Mouse (Mus musculus): ENCODE results near the gene Trmu. TPM values are rescaled to one million over a fixed set of nuclear protein-coding genes. Genes with fewer than 3 reads are reported as not detected.

The Trmu gene
- polyA plus RNA-seq, 1 experiment from 2014 or later: 47.3 TPM

- no peak overlapping the region for H3K9ac ChIP-seq (replicated peaks)
- no peaks in the 10 kb centered on the region for H3K9me3 ChIP-seq
- H3K36me3 ChIP-seq: peaks cover 67% of the 10 kb centered on the region
- H3K27me3 ChIP-seq: no peaks in the 10 kb centered on the region
- H3K4me1 ChIP-seq: peaks cover 6% of the 10 kb centered on the region; the same call in 1 of the 2 replicates
- ATAC-seq (ENCODE audit: low FRiP score, low read depth): no peak
- H3K27ac ChIP-seq (replicated peaks): no peak overlapping the region
- H3K4me3 ChIP-seq: no peak overlapping the region
- 62% methylated on average over 6 of the region's 6 CpGs for WGBS
- no peak overlapping the region for H3K4me2 ChIP-seq (replicated peaks)
Observed at GRCm38 (mm10) chr15:85899396-85899795, 20.3 kb downstream of the Trmu start.

- no peak overlapping the region for H3K4me2 ChIP-seq (replicated peaks)
- WGBS: 92% methylated on average over 8 of the region's 8 CpGs
- H3K4me1 ChIP-seq: peaks cover 6% of the 10 kb centered on the region; the same call in 1 of the 2 replicates
- no peak overlapping the region for H3K4me3 ChIP-seq
- H3K9ac ChIP-seq (replicated peaks): no peak overlapping the region
- H3K36me3 ChIP-seq: peaks cover 57% of the 10 kb centered on the region
- ATAC-seq (ENCODE audit: low FRiP score, low read depth): no peak
- H3K27me3 ChIP-seq: no peaks in the 10 kb centered on the region
- no peaks in the 10 kb centered on the region for H3K9me3 ChIP-seq
- no peak overlapping the region for H3K27ac ChIP-seq (replicated peaks)
Observed at GRCm38 (mm10) chr15:85900318-85900717, 21.2 kb downstream of the Trmu start.

DNA sequence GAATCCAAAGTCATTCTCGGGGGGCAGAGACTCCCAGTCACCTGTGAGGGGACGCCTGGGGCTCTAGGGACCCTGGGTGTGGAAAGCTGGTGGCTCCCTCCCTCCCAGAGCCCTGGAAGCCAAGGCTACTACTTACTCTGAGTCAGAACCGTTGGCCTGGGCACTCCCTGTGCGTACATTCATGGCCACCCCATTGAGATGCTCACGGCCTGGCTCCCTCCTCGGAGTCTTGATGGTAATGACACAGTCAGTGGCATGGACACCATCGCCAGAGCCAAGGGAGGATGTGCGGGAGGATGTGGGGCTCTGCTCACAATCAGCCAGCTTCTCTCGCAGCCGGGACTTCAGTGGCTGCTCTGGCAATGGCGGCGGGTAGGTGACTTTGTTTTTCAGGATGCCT is 21.7 kb downstream of the Trmu start:
- Histone ChIP-seq H3K27ac (replicated peaks) (no peak overlapping the region), H3K27me3 (no peaks in the 10 kb centered on the region), H3K36me3 (peaks cover 52% of the 10 kb centered on the region), H3K9ac (replicated peaks) (no peak overlapping the region), H3K4me1 (peaks cover 6% of the 10 kb centered on the region; the same call in 1 of the 2 replicates), H3K4me3 (no peak overlapping the region), H3K9me3 (no peaks in the 10 kb centered on the region), H3K4me2 (replicated peaks) (no peak overlapping the region)
- 87% methylated on average over 12 of the region's 12 CpGs for WGBS
- ATAC-seq (ENCODE audit: low FRiP score, low read depth): no peak

DNA sequence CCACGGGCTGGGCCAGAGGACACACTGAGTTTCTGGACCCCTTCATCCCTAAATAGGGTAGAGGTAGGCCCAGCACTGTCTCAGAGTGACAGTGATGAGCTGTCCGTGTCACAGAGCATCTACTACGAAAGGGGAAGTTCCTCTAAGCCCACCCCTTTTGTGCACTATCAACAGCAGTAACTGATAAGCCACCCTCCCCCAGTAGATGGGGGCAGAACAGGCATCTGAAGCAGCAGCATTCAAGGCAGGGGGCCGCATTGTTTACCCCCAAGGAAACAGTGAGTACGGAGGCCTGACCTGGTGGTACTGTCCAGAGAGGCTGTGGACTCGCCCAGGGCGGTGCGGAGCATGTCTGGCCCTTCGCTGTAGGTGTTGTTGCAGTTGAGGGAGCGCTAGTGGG is 23.4 kb downstream of the Trmu start:
- Histone ChIP-seq H3K4me3 (no peak overlapping the region), H3K27me3 (no peaks in the 10 kb centered on the region), H3K9me3 (no peaks in the 10 kb centered on the region), H3K9ac (replicated peaks) (no peak overlapping the region), H3K36me3 (peaks cover 35% of the 10 kb centered on the region), H3K27ac (replicated peaks) (no peak overlapping the region), H3K4me2 (replicated peaks) (no peak overlapping the region), H3K4me1 (peaks cover 6% of the 10 kb centered on the region; the same call in 1 of the 2 replicates)
- WGBS: 82% methylated on average over 10 of the region's 10 CpGs
- ATAC-seq (ENCODE audit: low FRiP score, low read depth): no peak

DNA sequence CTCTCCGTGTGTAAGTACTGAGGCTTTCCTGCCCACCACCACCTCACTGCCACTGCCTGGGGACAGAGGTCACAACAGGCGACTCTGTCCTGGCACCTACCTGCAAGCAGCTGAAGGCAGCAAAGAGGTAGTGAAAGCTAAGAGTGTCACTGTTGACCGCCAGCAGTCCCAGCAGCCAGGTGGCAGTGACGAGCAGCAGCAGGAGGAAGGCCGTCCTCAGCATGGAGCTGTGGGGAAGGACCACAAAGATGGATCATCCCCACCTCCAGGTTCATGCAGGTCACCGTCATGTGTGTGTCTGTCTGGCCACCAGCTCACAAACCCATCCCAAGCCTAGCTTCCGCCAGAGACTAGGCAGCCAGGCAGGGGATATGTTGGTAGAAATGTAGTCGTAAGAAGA is 24.7 kb downstream of the Trmu start:
- no peak overlapping the region for H3K4me2 ChIP-seq (replicated peaks)
- no peak overlapping the region for H3K27ac ChIP-seq (replicated peaks)
- H3K36me3 ChIP-seq: peaks cover 27% of the 10 kb centered on the region
- WGBS: 74% methylated on average over 8 of the region's 8 CpGs
- H3K9ac ChIP-seq (replicated peaks): no peak overlapping the region
- H3K27me3 ChIP-seq: no peaks in the 10 kb centered on the region
- ATAC-seq (ENCODE audit: low FRiP score, low read depth): no peak
- H3K4me1 ChIP-seq: peaks cover 6% of the 10 kb centered on the region; the same call in 1 of the 2 replicates
- H3K9me3 ChIP-seq: no peaks in the 10 kb centered on the region
- H3K4me3 ChIP-seq: no peak overlapping the region

DNA sequence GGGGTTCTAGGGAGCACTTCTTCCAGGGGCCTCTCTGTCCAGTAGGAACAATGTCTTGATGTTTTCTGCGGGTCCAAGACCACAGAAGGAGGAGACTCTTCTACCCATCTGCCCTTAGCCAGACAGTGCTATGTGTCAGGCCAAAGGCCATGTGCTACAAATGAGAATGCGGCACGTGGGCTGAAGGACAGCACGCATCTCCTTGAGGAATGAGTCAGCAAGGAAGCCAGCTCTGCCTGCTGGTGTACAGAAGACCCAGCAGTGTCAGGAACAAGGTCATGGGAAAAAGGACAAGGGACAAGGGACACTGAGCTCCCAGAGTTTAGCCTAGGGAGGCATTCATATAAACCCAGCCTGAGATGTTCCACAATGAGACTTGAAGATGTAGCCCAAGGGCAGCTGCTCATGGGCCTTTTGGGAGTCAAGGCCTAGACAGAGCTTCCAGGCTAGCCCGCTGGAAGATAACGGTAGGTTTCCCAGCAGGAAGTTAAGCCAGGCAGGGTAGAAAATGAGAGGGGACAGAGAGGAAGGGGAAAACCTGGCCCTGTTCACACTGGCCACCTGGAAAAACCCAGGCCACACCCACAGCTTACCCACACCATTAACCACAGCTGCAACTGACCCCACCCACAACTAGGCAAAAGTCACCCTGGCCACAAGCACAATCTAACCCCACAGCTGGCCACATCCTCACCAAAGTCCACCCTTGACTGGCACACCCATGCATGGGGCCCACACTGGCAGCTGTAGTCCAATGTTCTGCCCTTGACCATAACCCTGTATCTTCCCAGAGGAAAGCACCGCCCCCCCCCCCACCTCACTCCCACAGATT is 29.8 kb downstream of the Trmu start:
- no peak overlapping the region for H3K4me3 ChIP-seq
- H3K9me3 ChIP-seq: peaks cover 3% of the 10 kb centered on the region; the same call in 1 of the 2 replicates
- H3K27me3 ChIP-seq: no peaks in the 10 kb centered on the region
- WGBS: 93% methylated on average over 7 of the region's 7 CpGs
- no peak overlapping the region for H3K4me2 ChIP-seq (replicated peaks)
- no peak overlapping the region for H3K27ac ChIP-seq (replicated peaks)
- H3K4me1 ChIP-seq: no peaks in the 10 kb centered on the region
- 0 out of 2 replicates have a peak, but pooled peaks cover 6% of the 10 kb centered on the region for H3K36me3 ChIP-seq
- no peak overlapping the region for H3K9ac ChIP-seq (replicated peaks)
- no peak for ATAC-seq (ENCODE audit: low FRiP score, low read depth)

DNA sequence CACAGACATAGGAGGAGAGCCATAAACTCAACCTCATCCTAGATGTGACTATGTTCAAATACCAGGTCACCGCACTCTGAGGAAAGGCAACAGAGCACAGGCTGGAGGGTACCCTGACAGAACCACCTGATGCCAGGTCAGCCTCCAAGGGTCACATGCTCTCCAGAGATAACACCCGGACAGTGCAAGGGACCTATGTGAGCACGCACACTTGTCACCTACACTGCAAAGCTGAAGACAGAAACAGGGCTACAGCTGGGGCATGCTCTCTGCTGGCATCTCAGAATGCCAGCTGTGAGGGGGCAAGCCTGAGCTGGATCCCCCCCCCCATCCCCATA is 30.3 kb downstream of the Trmu start:
- no peak for ATAC-seq (ENCODE audit: low FRiP score, low read depth)
- Histone ChIP-seq H3K4me3 (no peak overlapping the region), H3K27me3 (no peaks in the 10 kb centered on the region), H3K9ac (replicated peaks) (no peak overlapping the region), H3K27ac (replicated peaks) (no peak overlapping the region), H3K4me1 (no peaks in the 10 kb centered on the region), H3K9me3 (peaks cover 4% of the 10 kb centered on the region; the same call in 1 of the 2 replicates), H3K4me2 (replicated peaks) (no peak overlapping the region), H3K36me3 (0 out of 2 replicates have a peak, but pooled peaks cover 6% of the 10 kb centered on the region)
- 98% methylated on average over 3 of the region's 3 CpGs for WGBS

- Histone ChIP-seq H3K27me3 (no peaks in the 10 kb centered on the region), H3K4me1 (no peaks in the 10 kb centered on the region), H3K27ac (replicated peaks) (no peak overlapping the region), H3K4me2 (replicated peaks) (no peak overlapping the region), H3K4me3 (no peak overlapping the region), H3K36me3 (0 out of 2 replicates have a peak, but pooled peaks cover 6% of the 10 kb centered on the region), H3K9ac (replicated peaks) (no peak overlapping the region), H3K9me3 (peaks cover 4% of the 10 kb centered on the region; the same call in 1 of the 2 replicates)
- ATAC-seq (ENCODE audit: low FRiP score, low read depth): no peak
- 75% methylated on average over 10 of the region's 10 CpGs for WGBS
Observed at GRCm38 (mm10) chr15:85909931-85910330, 30.8 kb downstream of the Trmu start.

DNA sequence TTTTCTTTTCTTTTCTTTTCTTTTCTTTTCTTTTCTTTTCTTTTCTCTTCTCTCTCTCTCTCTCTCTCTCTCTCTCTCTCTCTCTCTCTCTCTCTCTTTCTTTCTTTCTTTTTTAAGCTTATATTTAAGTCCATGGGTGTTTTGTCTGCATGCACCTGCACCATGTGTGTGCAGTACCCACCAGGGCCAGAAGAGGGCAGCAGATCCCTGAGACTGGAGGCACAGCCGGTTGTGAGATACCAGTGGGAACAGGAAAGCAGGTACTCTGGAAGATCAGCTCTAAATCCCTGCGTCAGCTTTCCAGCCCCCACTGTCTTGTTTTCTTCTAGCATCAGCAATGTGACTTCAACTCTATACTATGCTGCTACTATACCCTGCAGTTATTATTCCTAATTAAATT is 34.5 kb downstream of the Trmu start:
- H3K36me3 ChIP-seq: peaks cover 22% of the 10 kb centered on the region
- WGBS: 24% methylated on average over 2 of the region's 2 CpGs

DNA sequence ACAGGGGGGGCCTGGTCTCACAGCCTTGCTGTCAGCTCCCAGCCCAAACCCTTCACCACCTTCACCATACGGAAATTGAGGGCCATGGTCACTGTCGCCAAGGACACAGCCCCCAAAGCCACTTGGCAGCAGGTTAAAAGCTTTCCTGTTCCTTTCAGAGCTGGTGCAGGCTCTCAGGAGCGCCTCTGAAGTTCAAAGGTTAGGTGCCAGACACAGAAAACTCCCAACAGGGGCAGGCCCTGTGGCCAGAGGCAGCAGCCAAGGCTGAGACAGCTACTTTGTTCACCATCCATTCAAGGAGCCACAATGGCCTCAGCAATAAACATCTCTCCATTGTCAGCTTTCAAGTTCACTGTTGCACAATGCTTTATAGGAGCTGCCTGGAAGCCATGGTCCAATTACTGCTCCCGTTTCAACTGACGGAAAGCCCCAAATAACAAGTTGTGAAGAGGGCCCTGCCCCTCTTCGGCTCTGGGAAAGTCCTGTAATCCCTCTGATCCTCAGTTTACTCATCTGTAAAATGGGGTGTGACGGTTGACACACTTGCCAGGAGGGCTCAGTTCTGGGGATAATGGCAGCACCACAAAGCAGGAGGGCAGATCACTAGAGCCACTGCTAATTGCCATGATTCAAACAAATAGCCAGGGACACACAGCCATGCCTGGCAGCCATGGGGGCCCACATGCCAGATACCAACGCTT is 40.2 kb downstream of the Trmu start:
- H3K4me3 ChIP-seq: no peak overlapping the region
- WGBS: 60% methylated on average over 8 of the region's 8 CpGs
- H3K27ac ChIP-seq (replicated peaks): no peak overlapping the region
- no peaks in the 10 kb centered on the region for H3K27me3 ChIP-seq
- no peak for ATAC-seq (ENCODE audit: low FRiP score, low read depth)
- H3K4me1 ChIP-seq: no peaks in the 10 kb centered on the region; the same call in 1 of the 2 replicates
- H3K9ac ChIP-seq (replicated peaks): no peak overlapping the region
- peaks cover 23% of the 10 kb centered on the region for H3K36me3 ChIP-seq
- no peaks in the 10 kb centered on the region for H3K9me3 ChIP-seq
- H3K4me2 ChIP-seq (replicated peaks): no peak overlapping the region

More for the DNA sequence above, 34.5 kb downstream of the Trmu start:
- Histone ChIP-seq H3K27ac (replicated peaks) (no peak overlapping the region), H3K9me3 (peaks cover 4% of the 10 kb centered on the region; the same call in 1 of the 2 replicates), H3K4me1 (no peaks in the 10 kb centered on the region), H3K9ac (replicated peaks) (no peak overlapping the region), H3K4me3 (no peak overlapping the region), H3K27me3 (no peaks in the 10 kb centered on the region), H3K4me2 (replicated peaks) (no peak overlapping the region)
- ATAC-seq (ENCODE audit: low FRiP score, low read depth): no peak

DNA sequence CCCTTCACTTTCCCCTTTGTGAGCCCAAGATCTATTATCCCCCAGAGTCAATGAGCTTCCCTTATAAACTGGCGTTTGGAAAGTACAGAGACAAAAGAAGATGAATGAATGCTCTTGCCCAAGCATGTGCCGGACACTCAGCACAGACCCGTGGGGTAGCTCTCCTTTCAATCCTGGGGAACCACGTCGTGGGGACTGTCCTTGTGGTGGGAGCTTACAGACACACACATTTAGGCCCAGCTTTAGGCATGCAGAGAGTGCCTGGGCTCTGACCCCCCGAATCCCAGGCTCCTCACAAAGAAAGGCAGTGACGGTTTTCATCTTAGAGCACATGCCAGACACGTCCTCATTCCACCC is 40.8 kb downstream of the Trmu start:
- Histone ChIP-seq H3K4me1 (no peaks in the 10 kb centered on the region; the same call in 1 of the 2 replicates), H3K4me2 (replicated peaks) (no peak overlapping the region), H3K27me3 (no peaks in the 10 kb centered on the region), H3K9ac (replicated peaks) (no peak overlapping the region), H3K4me3 (no peak overlapping the region), H3K36me3 (peaks cover 23% of the 10 kb centered on the region), H3K9me3 (no peaks in the 10 kb centered on the region), H3K27ac (replicated peaks) (no peak overlapping the region)
- WGBS: 59% methylated on average over 8 of the region's 8 CpGs
- ATAC-seq (ENCODE audit: low FRiP score, low read depth): no peak

- Histone ChIP-seq H3K36me3 (peaks cover 19% of the 10 kb centered on the region), H3K4me1 (no peaks in the 10 kb centered on the region; the same call in 1 of the 2 replicates), H3K9ac (replicated peaks) (no peak overlapping the region), H3K4me3 (no peak overlapping the region), H3K27ac (replicated peaks) (no peak overlapping the region), H3K27me3 (no peaks in the 10 kb centered on the region), H3K9me3 (no peaks in the 10 kb centered on the region), H3K4me2 (replicated peaks) (no peak overlapping the region)
- no peak for ATAC-seq (ENCODE audit: low FRiP score, low read depth)
- WGBS: 97% methylated on average over 11 of the region's 11 CpGs
Observed at GRCm38 (mm10) chr15:85921855-85922254, 42.7 kb downstream of the Trmu start.

Data from midbrain, embryonic 12.5 days (tissue).